Mouse (Mus musculus) hindbrain, embryonic 11.5 days (tissue): ENCODE results near the gene Calr. TPM values are rescaled to one million over a fixed set of nuclear protein-coding genes. Genes with fewer than 3 reads are reported as not detected.

Source experiments
- ATAC-seq: fragments of 200-750 bp; cut with Nextera tagmentation; 2 replicates; pipeline ENCODE4 v1.8.0; 2017; ENCODE audit warnings: mild to moderate bottlenecking, moderate TSS enrichment, moderate library complexity; ENCODE audit not compliant: low FRiP score
- DNase-seq: peaks from one replicate; pipeline ENCODE4 v3.0.0-alpha.2; 2015; ENCODE audit warnings: low spot score
- H3K27ac ChIP-seq: fragments of 300-500 bp; sonication (generic); 2 replicates; pipeline ENCODE4 v1.5.1; 2014; ENCODE audit warnings: mild to moderate bottlenecking, low read depth, low read length
- H3K27me3 ChIP-seq: fragments of 300-500 bp; sonication (generic); 2 replicates; pipeline ENCODE4 v1.6.1; 2014; ENCODE audit warnings: mild to moderate bottlenecking, low read length, moderate library complexity, mixed read lengths; ENCODE audit not compliant: control insufficient read depth, insufficient read depth
- H3K36me3 ChIP-seq: fragments of 300-500 bp; sonication (generic); 2 replicates; pipeline ENCODE4 v1.6.1; 2014; ENCODE audit warnings: mild to moderate bottlenecking, low read length, moderate library complexity, mixed read lengths; ENCODE audit not compliant: control insufficient read depth, insufficient read depth
- H3K4me1 ChIP-seq: fragments of 300-500 bp; sonication (generic); replicated peaks from 2 replicates; pipeline ENCODE4 v1.6.1; 2014; ENCODE audit warnings: low read length, mixed read lengths; ENCODE audit not compliant: control insufficient read depth, insufficient read depth
- H3K4me2 ChIP-seq: fragments of 300-500 bp; sonication (generic); replicated peaks from 2 replicates; pipeline ENCODE4 v1.6.1; 2014; ENCODE audit warnings: mild to moderate bottlenecking, low read depth, low read length
- H3K4me3 ChIP-seq: fragments of 300-500 bp; sonication (generic); 2 replicates; pipeline ENCODE4 v1.5.1; 2014; ENCODE audit warnings: low read depth, low read length
- H3K9ac ChIP-seq: fragments of 300-500 bp; sonication (generic); 2 replicates; pipeline ENCODE4 v1.6.1; 2014; ENCODE audit warnings: low read depth, low read length
- H3K9me3 ChIP-seq: fragments of 300-500 bp; sonication (generic); 2 replicates; pipeline ENCODE4 v1.6.1; 2016; ENCODE audit warnings: low read length; ENCODE audit not compliant: control insufficient read depth
- WGBS: fragments of 180-500 bp; shearing (Covaris S2); extraction: QIAGEN DNeasy Blood & Tissue Kit; methylation state at CpG from one replicate; pipeline ENCODE4 v1.1.7; 2014; 5-methylcytosine and 5-hydroxymethylcytosine counted together
- polyA plus RNA-seq: library from polyadenylated mRNA; unstranded; fragments of >200 nt; fragmentation: Nextera tagmentation; extraction: Ambion mirVana; gene quantifications from 2 replicates; pipeline ENCODE4 v1.2.1, GENCODE M21; 2014

Gene Calr
- polyA plus RNA-seq = 837 and 845 TPM in 2 replicates

DNA sequence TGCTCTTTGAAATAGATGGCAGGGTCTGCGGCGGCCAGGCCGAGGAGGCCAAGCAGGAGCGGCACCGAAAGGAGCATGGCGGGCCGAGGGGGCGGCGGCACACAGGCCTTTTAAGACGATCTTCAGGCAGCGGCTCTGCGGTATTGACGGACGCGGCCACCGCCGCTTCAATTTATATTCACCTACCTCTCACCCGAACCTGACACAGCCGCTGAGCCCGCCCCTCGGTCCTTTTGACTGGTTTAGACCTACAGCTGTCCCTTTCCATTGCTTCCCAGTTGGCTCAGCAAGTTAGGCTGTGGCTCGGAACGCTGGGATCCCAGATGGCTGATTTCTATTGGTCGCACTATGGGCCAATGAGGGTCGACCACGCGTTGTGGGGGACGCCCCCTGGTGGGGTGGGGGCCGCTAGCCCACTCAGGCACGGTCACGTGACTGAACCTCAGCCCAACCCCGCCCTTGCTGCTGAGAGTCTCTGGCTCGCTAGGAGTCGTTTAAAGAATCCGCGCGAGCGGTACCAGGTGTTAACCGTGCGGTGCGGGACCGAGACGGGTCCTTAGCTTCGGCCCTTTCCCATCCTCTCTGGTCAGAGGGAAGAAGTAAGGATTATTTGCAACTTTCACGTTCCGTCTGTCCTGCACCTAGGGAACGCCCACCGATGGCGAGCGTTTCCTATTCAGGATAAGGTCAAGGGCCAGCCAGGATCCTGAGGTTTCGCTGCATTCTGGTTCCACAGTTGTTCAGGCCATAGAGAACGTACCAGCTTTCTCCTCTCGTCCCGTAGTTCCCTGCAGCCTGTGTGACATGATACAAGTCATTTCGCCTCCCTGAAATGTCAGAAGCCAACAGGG lies at the start of gene Calr:
Gene Calr, minus strand, starts transcription at position 213 of the 851 bp plus-strand sequence.
- peak; percentile 99 for ATAC-seq
- WGBS = under 1% methylated on average over 54 of the region's 55 CpGs
- H3K27ac ChIP-seq = peak within 1 kb of the TSS; percentile 80
- H3K4me2 ChIP-seq = peak within 1 kb of the TSS; percentile 74
- H3K9me3 ChIP-seq = no peaks in the 10 kb centered on the region
- H3K4me1 ChIP-seq = peaks cover 7% of the 10 kb centered on the region; the same call in 1 of the 2 replicates
- no peaks in the 10 kb centered on the region for H3K27me3 ChIP-seq
- DNase-seq = peak; percentile 99
- H3K36me3 ChIP-seq = peaks cover 27% of the 10 kb centered on the region
- H3K9ac ChIP-seq = peak within 1 kb of the TSS; percentile 99
- peak within 1 kb of the TSS; percentile 96 for H3K4me3 ChIP-seq

DNA sequence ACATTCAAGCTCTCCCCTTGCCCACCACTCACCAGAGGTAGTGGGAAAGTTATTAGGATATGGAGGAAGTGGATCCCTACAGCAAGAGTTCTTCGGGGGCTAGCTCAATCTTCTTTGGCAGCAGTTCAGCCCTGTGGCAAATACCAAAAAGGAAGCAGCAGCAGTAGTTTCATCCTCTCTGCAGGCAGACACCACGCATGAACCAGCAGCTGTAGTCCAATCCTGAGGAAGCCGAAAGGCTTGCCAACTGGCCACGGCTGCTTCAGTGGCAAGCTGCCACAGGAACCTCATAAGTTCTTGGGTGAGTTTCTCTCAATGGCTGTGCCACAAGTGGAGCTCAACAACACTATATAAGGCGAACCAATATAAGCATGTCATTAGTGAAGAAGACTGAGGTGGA lies 49.2 kb upstream of the Calr start:
- WGBS = 90% methylated on average over 5 of the region's 5 CpGs
- ATAC-seq (no peak), DNase-seq (no peak)
- H3K27me3 ChIP-seq = no peaks in the 10 kb centered on the region
- no peaks in the 10 kb centered on the region for H3K4me1 ChIP-seq
- peaks cover under 1% of the 10 kb centered on the region; the same call in 1 of the 2 replicates for H3K36me3 ChIP-seq
- no peak overlapping the region for H3K27ac ChIP-seq
- H3K9me3 ChIP-seq = no peaks in the 10 kb centered on the region
- H3K4me3 ChIP-seq = no peak overlapping the region
- H3K9ac ChIP-seq = no peak overlapping the region
- no peak overlapping the region for H3K4me2 ChIP-seq

DNA sequence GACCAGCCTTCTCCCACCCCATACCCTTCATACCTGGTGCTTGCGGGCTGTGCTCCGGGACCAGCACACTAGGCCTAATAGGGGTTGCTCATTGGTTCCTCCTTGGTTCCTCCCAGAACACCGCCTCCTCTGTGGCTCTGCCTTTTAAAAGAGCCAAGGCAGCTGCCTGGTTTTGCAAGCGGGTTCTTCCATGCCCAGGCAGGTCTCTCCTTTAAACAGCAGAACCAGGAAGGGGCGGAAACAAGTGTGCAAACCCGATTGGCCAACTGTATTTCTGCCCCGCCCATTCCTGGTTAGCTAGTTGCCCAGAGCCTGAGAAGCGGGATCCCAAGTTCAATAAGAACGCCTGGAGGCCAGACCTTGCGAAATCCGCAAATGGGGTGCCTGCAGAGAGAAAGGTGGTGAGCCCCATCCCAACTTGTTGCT lies 47.0 kb upstream of the Calr start, which contains the start of gene Gcdh:
Gene Gcdh, minus strand, starts transcription at position 213 of the 426 bp plus-strand sequence.
- H3K27me3 ChIP-seq = no peaks in the 10 kb centered on the region
- H3K27ac ChIP-seq = no peak within 1 kb of the TSS
- no peaks in the 10 kb centered on the region for H3K4me1 ChIP-seq
- peak within 1 kb of the TSS; percentile 72 for H3K4me3 ChIP-seq
- peak; percentile 89 for DNase-seq
- peak; percentile 95 for ATAC-seq
- peak within 1 kb of the TSS; percentile 72 for H3K9ac ChIP-seq
- peak within 1 kb of the TSS; percentile 53 for H3K4me2 ChIP-seq
- H3K9me3 ChIP-seq = no peaks in the 10 kb centered on the region
- peaks cover 4% of the 10 kb centered on the region; the same call in 1 of the 2 replicates for H3K36me3 ChIP-seq
- WGBS = 0% methylated on average over 11 of the region's 11 CpGs

DNA sequence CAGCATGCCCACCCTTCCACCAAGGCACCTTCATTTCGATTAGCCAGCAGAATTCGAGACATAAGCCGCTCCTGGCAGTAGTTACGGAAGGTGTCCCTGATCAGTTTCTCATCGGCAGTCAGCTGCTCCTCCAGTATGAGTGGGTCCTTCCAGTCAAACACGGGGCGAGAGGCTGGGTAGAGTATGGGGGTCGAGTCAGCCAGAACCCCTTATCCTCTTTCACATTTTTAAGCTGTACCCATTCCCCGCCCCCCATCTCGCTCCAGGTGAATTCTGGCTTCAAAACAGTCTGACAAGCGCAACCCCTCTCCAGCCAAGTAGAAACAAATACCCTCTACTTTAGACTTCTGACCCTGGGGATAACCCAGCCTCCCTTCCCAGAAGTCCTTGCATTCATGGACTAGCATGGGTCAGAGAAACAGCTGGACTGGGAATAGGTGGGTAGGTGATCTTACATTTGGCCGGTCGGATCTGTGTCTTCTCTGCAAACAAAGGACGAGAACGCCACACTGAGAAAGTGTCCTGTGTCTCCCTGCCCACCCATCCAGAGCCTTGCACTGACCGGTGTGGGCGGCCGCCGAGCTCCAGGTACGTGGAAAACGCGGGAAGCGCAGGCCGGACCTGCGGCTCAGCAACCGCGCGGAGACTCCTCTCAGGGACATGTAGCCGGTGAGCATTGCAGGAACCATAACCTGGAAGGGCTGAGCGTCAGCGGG lies 46.4 kb upstream of the Calr start:
- H3K27ac ChIP-seq = no peak overlapping the region
- DNase-seq = no peak
- peak overlapping the region; percentile 53 for H3K4me2 ChIP-seq
- H3K36me3 ChIP-seq = peaks cover 4% of the 10 kb centered on the region; the same call in 1 of the 2 replicates
- H3K9ac ChIP-seq = peak overlapping the region; percentile 72
- no peaks in the 10 kb centered on the region for H3K27me3 ChIP-seq
- peak; percentile 62; the same call in 1 of the 2 replicates for ATAC-seq
- peak overlapping the region; percentile 72 for H3K4me3 ChIP-seq
- H3K9me3 ChIP-seq = no peaks in the 10 kb centered on the region
- 13% methylated on average over 31 of the region's 31 CpGs for WGBS
- no peaks in the 10 kb centered on the region for H3K4me1 ChIP-seq

DNA sequence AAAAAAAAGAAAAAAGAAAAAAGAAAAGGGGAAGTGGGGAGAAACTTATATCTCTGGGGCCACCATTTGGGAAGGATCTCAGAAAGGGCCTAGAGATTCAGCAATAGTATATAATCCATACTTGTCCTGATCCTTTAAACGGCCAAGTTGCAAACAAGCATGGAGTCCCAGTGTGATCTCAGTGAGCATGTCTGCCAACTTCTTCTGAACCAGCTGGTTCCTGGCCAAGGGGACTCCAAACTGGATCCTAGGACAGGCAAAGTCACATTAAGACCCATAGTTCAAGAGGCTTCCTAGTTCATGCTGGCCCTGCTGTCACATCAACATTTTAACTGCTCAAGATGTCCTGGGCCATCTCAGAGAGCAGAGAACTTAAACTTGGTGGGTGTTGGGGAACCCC lies 42.4 kb upstream of the Calr start:
- 96% methylated on average over 1 of the region's 1 CpGs for WGBS
- Histone ChIP-seq H3K27ac (no peak overlapping the region), H3K4me2 (no peak overlapping the region), H3K4me1 (no peaks in the 10 kb centered on the region), H3K36me3 (peaks cover 4% of the 10 kb centered on the region; the same call in 1 of the 2 replicates), H3K9ac (no peak overlapping the region), H3K9me3 (no peaks in the 10 kb centered on the region), H3K27me3 (no peaks in the 10 kb centered on the region), H3K4me3 (no peak overlapping the region)
- DNase-seq (no peak), ATAC-seq (no peak)

DNA sequence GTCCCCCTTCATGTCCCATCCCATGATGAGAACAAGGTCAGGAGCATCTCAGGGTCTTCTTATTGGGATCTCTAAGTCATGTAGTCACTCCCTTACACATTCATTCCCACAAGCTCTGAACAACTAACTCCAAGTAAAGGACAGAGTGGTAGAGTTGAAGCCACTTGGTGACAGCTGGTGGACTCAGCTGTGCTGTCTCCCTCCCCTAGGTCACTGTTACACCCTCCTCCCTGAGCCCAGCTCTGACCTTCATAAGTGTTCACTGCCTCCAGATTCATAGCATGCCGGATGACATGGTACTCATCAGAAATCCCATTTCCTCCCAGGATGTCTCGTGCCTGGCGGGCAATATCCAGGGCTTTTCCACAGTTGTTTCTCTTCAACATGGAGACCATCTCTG lies 41.5 kb upstream of the Calr start:
- H3K27ac ChIP-seq = no peak overlapping the region
- no peaks in the 10 kb centered on the region for H3K4me1 ChIP-seq
- H3K4me3 ChIP-seq = no peak overlapping the region
- no peak for ATAC-seq
- 95% methylated on average over 3 of the region's 3 CpGs for WGBS
- no peak for DNase-seq
- H3K27me3 ChIP-seq = no peaks in the 10 kb centered on the region
- H3K4me2 ChIP-seq = no peak overlapping the region
- no peaks in the 10 kb centered on the region for H3K9me3 ChIP-seq
- H3K36me3 ChIP-seq = peaks cover 4% of the 10 kb centered on the region; the same call in 1 of the 2 replicates
- H3K9ac ChIP-seq = no peak overlapping the region

DNA sequence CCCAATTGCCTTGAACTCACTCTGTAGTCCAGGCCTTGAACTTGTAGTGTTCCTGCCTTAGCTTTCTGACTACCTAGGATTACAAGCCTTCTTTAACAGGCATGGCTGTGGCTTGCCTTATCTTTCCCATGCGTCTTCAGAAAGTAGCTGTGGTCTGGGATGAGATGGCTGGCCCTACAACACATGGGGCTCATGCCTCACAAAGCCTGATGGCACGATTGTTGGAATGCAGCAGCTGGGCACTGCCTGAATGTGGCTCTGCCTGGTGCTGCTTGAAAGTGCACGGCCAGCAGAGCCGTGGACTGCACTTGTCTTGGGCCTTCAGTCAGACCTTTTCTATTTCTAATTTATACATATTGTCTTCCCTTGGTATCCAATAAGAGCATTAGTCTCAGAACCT lies 38.0 kb upstream of the Calr start:
- Histone ChIP-seq H3K27ac (no peak overlapping the region), H3K27me3 (no peaks in the 10 kb centered on the region), H3K9me3 (no peaks in the 10 kb centered on the region), H3K9ac (no peak overlapping the region), H3K36me3 (no peaks in the 10 kb centered on the region), H3K4me1 (no peaks in the 10 kb centered on the region), H3K4me2 (no peak overlapping the region), H3K4me3 (no peak overlapping the region)
- 84% methylated on average over 4 of the region's 4 CpGs for WGBS
- ATAC-seq (no peak), DNase-seq (no peak)

DNA sequence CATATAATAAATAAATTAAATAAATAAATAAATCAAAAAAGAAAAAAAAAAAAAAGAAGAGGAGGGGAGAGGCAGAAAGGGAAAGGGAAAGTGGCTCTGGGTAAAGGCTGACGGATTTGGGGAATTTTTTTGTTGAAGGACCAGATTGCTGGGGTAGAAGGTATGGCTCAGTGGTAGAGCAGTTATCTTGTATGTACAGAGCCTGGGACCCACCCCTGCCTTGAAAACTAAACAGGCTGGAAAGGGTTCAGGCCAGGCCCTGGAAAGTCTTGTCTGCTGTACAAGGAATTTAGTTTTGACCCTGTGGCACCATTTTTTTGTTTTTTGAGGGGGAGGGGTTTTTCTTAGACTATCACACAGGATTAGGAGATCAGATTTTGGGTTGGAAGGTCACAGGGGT lies 32.2 kb upstream of the Calr start:
- Histone ChIP-seq H3K4me3 (no peak overlapping the region), H3K27ac (no peak overlapping the region), H3K9ac (no peak overlapping the region), H3K4me2 (no peak overlapping the region), H3K27me3 (no peaks in the 10 kb centered on the region), H3K36me3 (no peaks in the 10 kb centered on the region), H3K9me3 (no peaks in the 10 kb centered on the region), H3K4me1 (no peaks in the 10 kb centered on the region)
- no peak for DNase-seq
- ATAC-seq = no peak
- 78% methylated on average over 1 of the region's 1 CpGs for WGBS
